8 mouse cellular contexts compared by ENCODE assay signal in genomic region chr2:131171401-131172104, GRCm38 (mm10). TPM values are rescaled to one million over a fixed set of nuclear protein-coding genes. Genes with fewer than 3 reads are reported as not detected.
DNase-seq lines count a peak whose midpoint lies in the region; ATAC-seq and TF ChIP-seq lines count a peak whose summit lies in the region.

No protein-coding gene starts in this region.

- H3K36me3 ChIP-seq in forebrain, embryonic 11.5 days (ENCODE audit: control insufficient read depth, insufficient read depth, low read length), result no peaks in the 10 kb centered on the region; the same call in 1 of the 2 replicates
- no peaks in the 10 kb centered on the region for H3K36me3 ChIP-seq in forebrain, embryonic 15.5 days
- 0 out of 2 replicates have a peak, but pooled peaks cover 14% of the 10 kb centered on the region for H3K36me3 ChIP-seq in forebrain, postnatal 0 days (ENCODE audit: insufficient read depth)
- H3K36me3 ChIP-seq in hindbrain, embryonic 11.5 days (ENCODE audit: control insufficient read depth, insufficient read depth, low read length), result no peaks in the 10 kb centered on the region
- peaks cover 2% of the 10 kb centered on the region; the same call in 1 of the 2 replicates for H3K36me3 ChIP-seq in lung, embryonic 16.5 days (ENCODE audit: control insufficient read depth, insufficient read depth, low read length)

- H3K4me1 ChIP-seq in forebrain, embryonic 11.5 days (replicated peaks; ENCODE audit: control insufficient read depth, insufficient read depth, low read length), result peaks cover 4% of the 10 kb centered on the region
- peaks cover 32% of the 10 kb centered on the region for H3K4me1 ChIP-seq in forebrain, embryonic 15.5 days
- H3K4me1 ChIP-seq in forebrain, postnatal 0 days (ENCODE audit: insufficient read depth), result peaks cover 10% of the 10 kb centered on the region; the same call in 1 of the 2 replicates
- H3K4me1 ChIP-seq in hindbrain, embryonic 11.5 days (replicated peaks; ENCODE audit: control insufficient read depth, insufficient read depth, low read length), result peaks cover 4% of the 10 kb centered on the region; the same call in 1 of the 2 replicates
- peaks cover 26% of the 10 kb centered on the region for H3K4me1 ChIP-seq in lung, embryonic 16.5 days (replicated peaks; ENCODE audit: control insufficient read depth, insufficient read depth, low read length)

- peak; percentile 28; the same call in 1 of the 2 replicates for TF ChIP-seq CTCF in forebrain, postnatal 0 days (IDR thresholded peaks at IDR 0.05; ENCODE audit: low read depth)

- DNase-seq in forebrain, embryonic 11.5 days (ENCODE audit: low spot score), result no peak
- no peak for DNase-seq in forebrain, postnatal 0 days
- DNase-seq in hindbrain, embryonic 11.5 days (ENCODE audit: low spot score), result peak; percentile 36
- peak; percentile 81 for DNase-seq in layer of hippocampus, adult 9-11 months
- DNase-seq in right cerebral cortex, adult 2 months (ENCODE audit: low spot score in 2 of 2), result peak; percentile 65 to 74
- peak; percentile 66 to 82 for DNase-seq in urinary bladder, postnatal 36 days (ENCODE audit: low spot score in 2 of 2)

- ATAC-seq in forebrain, embryonic 11.5 days (replicated peaks; ENCODE audit: low FRiP score), result no peak
- ATAC-seq in forebrain, embryonic 15.5 days (replicated peaks), result no peak
- no peak for ATAC-seq in forebrain, postnatal 0 days
- no peak for ATAC-seq in hindbrain, embryonic 11.5 days (ENCODE audit: low FRiP score)
- ATAC-seq in lung, embryonic 16.5 days (ENCODE audit: low read depth), result peak; percentile 51

- no peak overlapping the region for H3K4me3 ChIP-seq in forebrain, embryonic 11.5 days (ENCODE audit: low read depth, low read length)
- H3K4me3 ChIP-seq in forebrain, embryonic 15.5 days, result no peak overlapping the region
- no peak overlapping the region for H3K4me3 ChIP-seq in forebrain, postnatal 0 days (ENCODE audit: low read depth, low read length)
- peak overlapping the region; percentile 15; the same call in 1 of the 2 replicates for H3K4me3 ChIP-seq in hindbrain, embryonic 11.5 days (ENCODE audit: low read depth, low read length)
- H3K4me3 ChIP-seq in lung, embryonic 16.5 days (ENCODE audit: low read length), result peak overlapping the region; percentile 28

- WGBS in forebrain, embryonic 11.5 days, result 4% methylated on average over 43 of the region's 43 CpGs
- 10% methylated on average over 43 of the region's 43 CpGs for WGBS in forebrain, embryonic 15.5 days
- WGBS in forebrain, postnatal 0 days, result 20% methylated on average over 42 of the region's 43 CpGs
- 2% methylated on average over 43 of the region's 43 CpGs for WGBS in hindbrain, embryonic 11.5 days
- 8% methylated on average over 43 of the region's 43 CpGs for WGBS in lung, embryonic 16.5 days

- H3K27me3 ChIP-seq in forebrain, embryonic 11.5 days (ENCODE audit: control insufficient read depth, insufficient read depth, low read length), result peaks cover 25% of the 10 kb centered on the region
- H3K27me3 ChIP-seq in forebrain, embryonic 15.5 days, result peaks cover 4% of the 10 kb centered on the region
- H3K27me3 ChIP-seq in forebrain, postnatal 0 days (ENCODE audit: insufficient read depth, low read length), result no peaks in the 10 kb centered on the region
- peaks cover 32% of the 10 kb centered on the region for H3K27me3 ChIP-seq in hindbrain, embryonic 11.5 days (ENCODE audit: control insufficient read depth, insufficient read depth, low read length)
- peaks cover 26% of the 10 kb centered on the region for H3K27me3 ChIP-seq in lung, embryonic 16.5 days (ENCODE audit: control insufficient read depth, insufficient read depth, low read depth, low read length)

- 0 out of 2 replicates have a peak overlapping the region, but pooled peaks have one; percentile 16 for H3K9ac ChIP-seq in forebrain, embryonic 11.5 days (ENCODE audit: low read length)
- no peak overlapping the region for H3K9ac ChIP-seq in forebrain, embryonic 15.5 days (replicated peaks)
- 0 out of 2 replicates have a peak overlapping the region, but pooled peaks have one; percentile 18 for H3K9ac ChIP-seq in forebrain, postnatal 0 days
- H3K9ac ChIP-seq in hindbrain, embryonic 11.5 days (ENCODE audit: low read depth, low read length), result no peak overlapping the region
- H3K9ac ChIP-seq in lung, embryonic 16.5 days (ENCODE audit: low read length), result peak overlapping the region; percentile 54

- no peak overlapping the region for H3K27ac ChIP-seq in forebrain, embryonic 11.5 days (ENCODE audit: low read depth, low read length)
- H3K27ac ChIP-seq in forebrain, embryonic 15.5 days (replicated peaks), result no peak overlapping the region
- H3K27ac ChIP-seq in forebrain, postnatal 0 days (ENCODE audit: low read depth, low read length), result no peak overlapping the region
- no peak overlapping the region for H3K27ac ChIP-seq in hindbrain, embryonic 11.5 days (ENCODE audit: low read depth, low read length)
- no peak overlapping the region for H3K27ac ChIP-seq in lung, embryonic 16.5 days (ENCODE audit: low read length)

- peak overlapping the region; percentile 29; the same call in 1 of the 2 replicates for H3K4me2 ChIP-seq in forebrain, embryonic 11.5 days (ENCODE audit: low read depth, low read length, severe bottlenecking)
- no peak overlapping the region for H3K4me2 ChIP-seq in forebrain, embryonic 15.5 days (replicated peaks)
- H3K4me2 ChIP-seq in forebrain, postnatal 0 days (ENCODE audit: low read depth), result no peak overlapping the region; the same call in 1 of the 2 replicates
- 0 out of 2 replicates have a peak overlapping the region, but pooled peaks have one; percentile 4 for H3K4me2 ChIP-seq in hindbrain, embryonic 11.5 days (replicated peaks; ENCODE audit: low read depth, low read length)
- H3K4me2 ChIP-seq in lung, embryonic 16.5 days (ENCODE audit: low read depth, low read length), result peak overlapping the region; percentile 49

- H3K9me3 ChIP-seq in forebrain, embryonic 11.5 days (ENCODE audit: control insufficient read depth, low read length), result no peaks in the 10 kb centered on the region
- no peaks in the 10 kb centered on the region for H3K9me3 ChIP-seq in forebrain, embryonic 15.5 days
- no peaks in the 10 kb centered on the region for H3K9me3 ChIP-seq in forebrain, postnatal 0 days (ENCODE audit: low read length)
- no peaks in the 10 kb centered on the region for H3K9me3 ChIP-seq in hindbrain, embryonic 11.5 days (ENCODE audit: control insufficient read depth, low read length)
- H3K9me3 ChIP-seq in lung, embryonic 16.5 days (ENCODE audit: control insufficient read depth, low read length), result no peaks in the 10 kb centered on the region

RNA-seq across cellular contexts. Expression of gene Cenpb, which starts 8.3 kb away (rescaled TPM):
- polyA plus RNA-seq in forebrain, embryonic 11.5 days (2014; fragmentation: Nextera tagmentation; extraction: Ambion mirVana), result 12.3 and 13.7 TPM in 2 replicates
- 18.8 and 19.7 TPM in 2 replicates for polyA plus RNA-seq in forebrain, embryonic 15.5 days (2015; fragmentation: Nextera tagmentation; extraction: Ambion mirVana)
- 113 and 120 TPM in 2 replicates for total RNA-seq in forebrain, postnatal 0 days (2014; rRNA removed)
- 13.0 and 17.9 TPM in 2 replicates for polyA plus RNA-seq in forebrain, postnatal 0 days (2015; fragmentation: Nextera tagmentation; extraction: Ambion mirVana)
- polyA plus RNA-seq in hindbrain, embryonic 11.5 days (2014; fragmentation: Nextera tagmentation; extraction: Ambion mirVana), result 8.8 and 9.0 TPM in 2 replicates
- 8.4 and 9.5 TPM in 2 replicates for polyA plus RNA-seq in lung, embryonic 16.5 days (2015; fragmentation: Nextera tagmentation; extraction: Ambion mirVana)

RNA-seq across cellular contexts. Expression of gene 1700037H04Rik, which starts 11.7 kb away (rescaled TPM):
- polyA plus RNA-seq in forebrain, embryonic 11.5 days (2014; fragmentation: Nextera tagmentation; extraction: Ambion mirVana), result 122 and 132 TPM in 2 replicates
- polyA plus RNA-seq in forebrain, embryonic 15.5 days (2015; fragmentation: Nextera tagmentation; extraction: Ambion mirVana), result 88.7 and 95.4 TPM in 2 replicates
- total RNA-seq in forebrain, postnatal 0 days (2014; rRNA removed), result 47.2 and 95.0 TPM in 2 replicates
- 94.0 and 96.2 TPM in 2 replicates for polyA plus RNA-seq in forebrain, postnatal 0 days (2015; fragmentation: Nextera tagmentation; extraction: Ambion mirVana)
- 122 and 123 TPM in 2 replicates for polyA plus RNA-seq in hindbrain, embryonic 11.5 days (2014; fragmentation: Nextera tagmentation; extraction: Ambion mirVana)
- 57.9 and 63.5 TPM in 2 replicates for polyA plus RNA-seq in lung, embryonic 16.5 days (2015; fragmentation: Nextera tagmentation; extraction: Ambion mirVana)

RNA-seq across cellular contexts. Expression of gene Cdc25b, which starts 15.2 kb away (rescaled TPM):
- 92.2 and 93.0 TPM in 2 replicates for polyA plus RNA-seq in forebrain, embryonic 11.5 days (2014; fragmentation: Nextera tagmentation; extraction: Ambion mirVana)
- polyA plus RNA-seq in forebrain, embryonic 15.5 days (2015; fragmentation: Nextera tagmentation; extraction: Ambion mirVana), result 36.4 and 37.9 TPM in 2 replicates
- total RNA-seq in forebrain, postnatal 0 days (2014; rRNA removed), result 10.6 and 11.7 TPM in 2 replicates
- polyA plus RNA-seq in forebrain, postnatal 0 days (2015; fragmentation: Nextera tagmentation; extraction: Ambion mirVana), result 12.4 and 15.2 TPM in 2 replicates
- 102 and 106 TPM in 2 replicates for polyA plus RNA-seq in hindbrain, embryonic 11.5 days (2014; fragmentation: Nextera tagmentation; extraction: Ambion mirVana)
- polyA plus RNA-seq in lung, embryonic 16.5 days (2015; fragmentation: Nextera tagmentation; extraction: Ambion mirVana), result 61.0 TPM in 2 replicates

RNA-seq across cellular contexts. Expression of gene Spef1, which starts 15.5 kb away (rescaled TPM):
- 9.3 and 10.3 TPM in 2 replicates for polyA plus RNA-seq in forebrain, embryonic 11.5 days (2014; fragmentation: Nextera tagmentation; extraction: Ambion mirVana)
- 13.0 and 13.2 TPM in 2 replicates for polyA plus RNA-seq in forebrain, embryonic 15.5 days (2015; fragmentation: Nextera tagmentation; extraction: Ambion mirVana)
- 19.6 and 26.2 TPM in 2 replicates for total RNA-seq in forebrain, postnatal 0 days (2014; rRNA removed)
- 7.7 and 9.7 TPM in 2 replicates for polyA plus RNA-seq in forebrain, postnatal 0 days (2015; fragmentation: Nextera tagmentation; extraction: Ambion mirVana)
- 7.7 and 9.4 TPM in 2 replicates for polyA plus RNA-seq in hindbrain, embryonic 11.5 days (2014; fragmentation: Nextera tagmentation; extraction: Ambion mirVana)
- polyA plus RNA-seq in lung, embryonic 16.5 days (2015; fragmentation: Nextera tagmentation; extraction: Ambion mirVana), result 6.5 and 8.8 TPM in 2 replicates

RNA-seq across cellular contexts. Expression of gene Ap5s1, which starts 35.3 kb away (rescaled TPM):
- polyA plus RNA-seq in forebrain, embryonic 11.5 days (2014; fragmentation: Nextera tagmentation; extraction: Ambion mirVana), result 30.6 and 31.4 TPM in 2 replicates
- polyA plus RNA-seq in forebrain, embryonic 15.5 days (2015; fragmentation: Nextera tagmentation; extraction: Ambion mirVana), result 36.5 and 37.0 TPM in 2 replicates
- 37.4 and 40.7 TPM in 2 replicates for total RNA-seq in forebrain, postnatal 0 days (2014; rRNA removed)
- 36.1 and 36.8 TPM in 2 replicates for polyA plus RNA-seq in forebrain, postnatal 0 days (2015; fragmentation: Nextera tagmentation; extraction: Ambion mirVana)
- polyA plus RNA-seq in hindbrain, embryonic 11.5 days (2014; fragmentation: Nextera tagmentation; extraction: Ambion mirVana), result 23.9 and 25.2 TPM in 2 replicates
- polyA plus RNA-seq in lung, embryonic 16.5 days (2015; fragmentation: Nextera tagmentation; extraction: Ambion mirVana), result 29.0 and 29.7 TPM in 2 replicates

Comparison
In these comparisons a context has a peak if more than half of its experiments do, and no peak if none do; other contexts are left out.
1. H3K4me2 ChIP-seq: peak in forebrain, embryonic 11.5 days (single experiment), hindbrain, embryonic 11.5 days (single experiment) and lung, embryonic 16.5 days (single experiment); none in forebrain, embryonic 15.5 days (single experiment) and forebrain, postnatal 0 days (single experiment).
2. H3K9ac ChIP-seq: peak in forebrain, embryonic 11.5 days (single experiment), forebrain, postnatal 0 days (single experiment) and lung, embryonic 16.5 days (single experiment); none in forebrain, embryonic 15.5 days (single experiment) and hindbrain, embryonic 11.5 days (single experiment).
3. DNase-seq: peak in hindbrain, embryonic 11.5 days (single experiment), layer of hippocampus, adult 9-11 months (single experiment), right cerebral cortex, adult 2 months (2 of 2) and urinary bladder, postnatal 36 days (2 of 2); none in forebrain, embryonic 11.5 days (single experiment) and forebrain, postnatal 0 days (single experiment).
4. H3K4me3 ChIP-seq: peak in hindbrain, embryonic 11.5 days (single experiment) and lung, embryonic 16.5 days (single experiment); none in forebrain, embryonic 11.5 days (single experiment), forebrain, embryonic 15.5 days (single experiment) and forebrain, postnatal 0 days (single experiment).